Mouse (Mus musculus): ENCODE measurements around the gene Nck2. TPM values are rescaled to one million over a fixed set of nuclear protein-coding genes. Genes with fewer than 3 reads are reported as not detected.

The Nck2 gene
- total and polyA plus RNA-seq, 2 experiments from 2014 or later, result 30.2 to 54.9 TPM

GRCm38 (mm10) chr1:43426993-43427535 lies 17.3 kb upstream of the Nck2 start:
- Histone ChIP-seq H3K27ac (ENCODE audit: low read depth, low read length) (no peak overlapping the region), H3K9ac (replicated peaks; ENCODE audit: low read length, poor library complexity, severe bottlenecking) (no peak overlapping the region), H3K27me3 (ENCODE audit: insufficient read depth, low read length) (no peaks in the 10 kb centered on the region), H3K36me3 (ENCODE audit: insufficient read depth, low read length) (no peaks in the 10 kb centered on the region), H3K4me1 (ENCODE audit: insufficient read depth, low read length) (no peaks in the 10 kb centered on the region), H3K4me2 (ENCODE audit: low read depth, low read length, poor library complexity, severe bottlenecking) (no peak overlapping the region), H3K9me3 (ENCODE audit: low read length) (no peaks in the 10 kb centered on the region), H3K4me3 (ENCODE audit: low read depth, low read length) (no peak overlapping the region)
- ATAC-seq (ENCODE audit: low FRiP score) (no peak), DNase-seq (ENCODE audit: low spot score) (no peak)
- TF ChIP-seq CTCF (IDR thresholded peaks at IDR 0.05), result no peak
- WGBS, result 77% methylated on average over 6 of the region's 6 CpGs

DNA sequence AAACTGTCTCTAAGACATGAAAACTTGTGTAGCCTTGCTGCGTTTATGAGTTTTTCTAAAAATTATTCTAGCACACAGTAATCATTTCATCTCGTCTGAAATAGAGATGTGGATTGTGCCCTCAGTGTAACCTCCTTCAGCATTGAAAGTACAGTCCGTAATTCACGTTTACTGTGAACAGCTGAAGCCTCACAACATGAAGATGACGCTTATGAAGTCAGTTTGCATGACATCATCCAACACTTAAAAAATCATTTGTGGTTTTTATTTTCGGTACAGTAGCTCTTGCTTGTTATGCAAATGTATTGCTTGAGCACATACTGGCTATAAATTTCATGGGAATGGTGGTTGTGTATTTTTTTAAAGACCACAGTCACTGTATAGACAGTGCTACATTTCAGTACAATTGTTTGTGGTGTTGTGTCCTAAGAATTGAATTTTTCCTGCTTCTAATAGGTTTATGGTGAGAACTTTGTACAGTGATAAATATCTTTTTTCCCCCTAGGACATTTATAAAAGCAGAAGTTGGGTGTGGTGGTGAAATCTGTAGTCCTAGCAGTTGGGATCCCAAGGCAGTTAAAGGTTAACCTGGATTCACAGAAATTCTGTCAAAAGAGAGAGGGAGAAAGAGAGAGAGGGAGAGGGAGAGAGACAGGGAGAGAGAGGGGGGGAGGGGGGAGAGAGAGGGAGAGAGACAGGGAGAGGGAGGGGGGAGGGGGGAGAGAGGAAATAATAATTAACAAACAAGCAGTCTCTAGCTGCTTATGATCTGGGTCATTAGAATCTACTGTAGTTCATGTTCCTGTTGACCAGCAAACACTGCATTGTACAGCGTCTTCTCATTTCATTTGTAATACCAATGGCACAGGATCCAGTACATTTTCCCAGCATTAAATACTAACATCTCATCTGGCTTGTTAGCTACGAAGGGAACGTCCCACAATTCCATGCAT lies 14.2 kb upstream of the Nck2 start:
- ATAC-seq (ENCODE audit: low FRiP score), result no peak
- Histone ChIP-seq H3K4me3 (ENCODE audit: low read depth, low read length) (no peak overlapping the region), H3K27me3 (ENCODE audit: insufficient read depth, low read length) (no peaks in the 10 kb centered on the region), H3K9me3 (ENCODE audit: low read length) (no peaks in the 10 kb centered on the region), H3K4me2 (ENCODE audit: low read depth, low read length, poor library complexity, severe bottlenecking) (no peak overlapping the region), H3K4me1 (ENCODE audit: insufficient read depth, low read length) (no peaks in the 10 kb centered on the region), H3K9ac (replicated peaks; ENCODE audit: low read length, poor library complexity, severe bottlenecking) (no peak overlapping the region), H3K36me3 (ENCODE audit: insufficient read depth, low read length) (no peaks in the 10 kb centered on the region), H3K27ac (ENCODE audit: low read depth, low read length) (no peak overlapping the region)
- DNase-seq (ENCODE audit: low spot score), result no peak
- TF ChIP-seq CTCF (IDR thresholded peaks at IDR 0.05), result no peak
- WGBS, result 86% methylated on average over 9 of the region's 9 CpGs

- H3K9me3 ChIP-seq (ENCODE audit: low read length), result no peaks in the 10 kb centered on the region
- H3K9ac ChIP-seq (replicated peaks; ENCODE audit: low read length, poor library complexity, severe bottlenecking), result no peak overlapping the region
- no peak overlapping the region for H3K27ac ChIP-seq (ENCODE audit: low read depth, low read length)
- WGBS, result 85% methylated on average over 4 of the region's 4 CpGs
- DNase-seq (ENCODE audit: low spot score) (no peak), ATAC-seq (ENCODE audit: low FRiP score) (no peak)
- no peak overlapping the region for H3K4me2 ChIP-seq (ENCODE audit: low read depth, low read length, poor library complexity, severe bottlenecking)
- no peak for TF ChIP-seq CTCF (IDR thresholded peaks at IDR 0.05)
- no peaks in the 10 kb centered on the region for H3K4me1 ChIP-seq (ENCODE audit: insufficient read depth, low read length)
- H3K4me3 ChIP-seq (ENCODE audit: low read depth, low read length), result no peak overlapping the region
- H3K36me3 ChIP-seq (ENCODE audit: insufficient read depth, low read length), result no peaks in the 10 kb centered on the region
- no peaks in the 10 kb centered on the region for H3K27me3 ChIP-seq (ENCODE audit: insufficient read depth, low read length)
Observed at GRCm38 (mm10) chr1:43433853-43434252, 10.5 kb upstream of the Nck2 start.

- Histone ChIP-seq H3K4me2 (ENCODE audit: low read depth, low read length, poor library complexity, severe bottlenecking) (no peak overlapping the region), H3K4me1 (ENCODE audit: insufficient read depth, low read length) (no peaks in the 10 kb centered on the region), H3K27me3 (ENCODE audit: insufficient read depth, low read length) (no peaks in the 10 kb centered on the region), H3K36me3 (ENCODE audit: insufficient read depth, low read length) (no peaks in the 10 kb centered on the region), H3K27ac (ENCODE audit: low read depth, low read length) (no peak overlapping the region), H3K9me3 (ENCODE audit: low read length) (no peaks in the 10 kb centered on the region), H3K4me3 (ENCODE audit: low read depth, low read length) (no peak overlapping the region), H3K9ac (replicated peaks; ENCODE audit: low read length, poor library complexity, severe bottlenecking) (no peak overlapping the region)
- no peak for TF ChIP-seq CTCF (IDR thresholded peaks at IDR 0.05)
- DNase-seq (ENCODE audit: low spot score), result no peak
- ATAC-seq (ENCODE audit: low FRiP score), result no peak
Observed at GRCm38 (mm10) chr1:43436554-43436953, 7.8 kb upstream of the Nck2 start.

DNA sequence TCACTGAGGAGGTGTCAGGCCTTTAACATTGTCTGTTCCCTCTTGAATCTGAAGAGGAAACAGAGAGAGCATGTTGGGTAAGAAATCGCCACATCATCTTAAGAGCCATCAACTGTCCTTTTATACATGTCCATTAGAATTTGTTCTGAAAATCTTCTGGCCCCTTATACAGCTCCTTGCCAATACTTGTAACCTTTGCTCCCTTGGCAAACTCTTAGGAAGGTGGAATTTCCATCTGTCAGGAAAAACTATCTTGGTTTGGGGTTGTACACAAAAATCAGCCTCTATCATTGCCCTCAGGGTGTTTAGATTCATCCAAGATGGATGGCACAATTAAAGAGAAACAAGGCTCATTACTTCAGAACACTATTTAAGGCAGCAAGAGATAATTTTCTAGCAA lies 5.1 kb upstream of the Nck2 start:
- ATAC-seq (ENCODE audit: low FRiP score) (no peak), DNase-seq (ENCODE audit: low spot score) (no peak)
- no peaks in the 10 kb centered on the region for H3K27me3 ChIP-seq (ENCODE audit: insufficient read depth, low read length)
- WGBS, result 95% methylated on average over 1 of the region's 1 CpGs
- H3K27ac ChIP-seq (ENCODE audit: low read depth, low read length), result no peak overlapping the region
- H3K36me3 ChIP-seq (ENCODE audit: insufficient read depth, low read length), result no peaks in the 10 kb centered on the region
- H3K4me2 ChIP-seq (ENCODE audit: low read depth, low read length, poor library complexity, severe bottlenecking), result no peak overlapping the region
- H3K4me3 ChIP-seq (ENCODE audit: low read depth, low read length), result no peak overlapping the region
- TF ChIP-seq CTCF (IDR thresholded peaks at IDR 0.05), result no peak
- no peaks in the 10 kb centered on the region for H3K9me3 ChIP-seq (ENCODE audit: low read length)
- H3K9ac ChIP-seq (replicated peaks; ENCODE audit: low read length, poor library complexity, severe bottlenecking), result no peak overlapping the region
- H3K4me1 ChIP-seq (ENCODE audit: insufficient read depth, low read length), result no peaks in the 10 kb centered on the region

GRCm38 (mm10) chr1:43442568-43442967 lies 1.8 kb upstream of the Nck2 start:
- Histone ChIP-seq H3K4me1 (ENCODE audit: insufficient read depth, low read length) (peaks cover under 1% of the 10 kb centered on the region), H3K27me3 (ENCODE audit: insufficient read depth, low read length) (no peaks in the 10 kb centered on the region), H3K9me3 (ENCODE audit: low read length) (no peaks in the 10 kb centered on the region), H3K36me3 (ENCODE audit: insufficient read depth, low read length) (no peaks in the 10 kb centered on the region), H3K9ac (replicated peaks; ENCODE audit: low read length, poor library complexity, severe bottlenecking) (no peak overlapping the region), H3K4me3 (ENCODE audit: low read depth, low read length) (no peak overlapping the region), H3K27ac (ENCODE audit: low read depth, low read length) (no peak overlapping the region), H3K4me2 (ENCODE audit: low read depth, low read length, poor library complexity, severe bottlenecking) (no peak overlapping the region)
- 90% methylated on average over 2 of the region's 2 CpGs for WGBS
- no peak for TF ChIP-seq CTCF (IDR thresholded peaks at IDR 0.05)
- DNase-seq (ENCODE audit: low spot score), result no peak
- ATAC-seq (ENCODE audit: low FRiP score), result no peak
